Mouse (Mus musculus) spleen, postnatal 14 days (tissue): Measurements from ENCODE around the gene Ddx6.

ENCODE experiments used
- DNase-seq, 2 experiments: peaks; one replicate each; pipeline ENCODE4 v3.0.0; 2021 to 2022; ENCODE audit warnings: low spot score in 2 of 2

Ddx6 gene

GRCm38 (mm10) chr9:44688013-44688412 is 83.3 kb downstream of the Ddx6 start:
- no peak for DNase-seq
